In the genomic region with DNA sequence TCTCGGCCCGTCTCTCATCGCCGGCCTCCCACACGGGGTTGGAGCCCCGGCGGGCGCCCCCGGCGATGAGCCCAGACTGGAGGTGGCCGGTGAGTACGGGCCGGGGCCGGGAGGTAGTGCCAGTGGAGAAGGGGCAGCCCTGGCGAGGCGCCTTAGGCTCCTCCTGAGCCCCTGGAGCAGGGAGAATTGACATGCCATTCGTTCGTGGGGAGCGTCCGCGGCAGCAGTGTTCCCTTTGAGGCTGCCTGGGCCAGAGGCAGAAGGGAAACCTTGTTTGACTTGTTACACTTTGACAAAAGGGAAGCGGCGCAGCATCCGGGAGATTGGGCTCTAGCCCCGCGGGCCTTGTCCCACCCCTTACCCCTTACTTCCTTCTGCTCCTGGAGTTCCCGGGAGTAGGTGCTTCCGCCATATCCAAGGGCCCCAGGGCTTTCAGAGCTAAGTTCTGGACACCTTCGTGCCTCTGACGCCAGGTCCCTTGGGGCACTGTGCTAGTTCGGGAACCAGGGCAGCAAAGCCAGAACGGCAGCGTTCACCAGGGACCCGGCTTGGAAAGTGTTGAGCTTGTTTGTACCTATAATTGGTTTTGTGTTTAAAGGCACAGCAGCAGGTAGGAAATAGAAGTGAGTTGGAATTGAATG, we compare ENCODE assay signal across 8 mouse cellular contexts. TPM values are rescaled to one million over a fixed set of nuclear protein-coding genes. Genes with fewer than 3 reads are reported as not detected.
DNase-seq lines count a peak whose midpoint lies in the region; ATAC-seq and TF ChIP-seq lines count a peak whose summit lies in the region.

No protein-coding gene starts in this region.

- DNase-seq in ES-E14 (ENCODE audit: low read depth, low spot score): no peak
- DNase-seq in adrenal gland, postnatal 14 days: peak; percentile 85
- peak; percentile 47 for DNase-seq in forebrain, embryonic 10.5 days (ENCODE audit: extremely low spot score, low spot score)
- peak; percentile 50 to 68 for DNase-seq in heart, postnatal 10 days
- DNase-seq in kidney, postnatal 4 days: peak; percentile 53 to 68
- peak; percentile 37 for DNase-seq in lung, postnatal 25 days (ENCODE audit: low spot score)
- DNase-seq in retina, embryonic 14.5 days (ENCODE audit: low spot score): peak; percentile 38

- H3K27ac ChIP-seq in ES-E14 (ENCODE audit: insufficient read depth, low read depth, low read length, poor library complexity, severe bottlenecking): peak overlapping the region; percentile 98
- peak overlapping the region; percentile 100 for H3K27ac ChIP-seq in forebrain, embryonic 10.5 days

- in situ Hi-C loops in ES-E14 (cut with MboI; ENCODE audit: low sequenced_read_pairs in 2 of 2, unreplicated experiment in 2 of 2): no loop called here

- no peak for ATAC-seq in inflammation-experienced regulatory T-cells, adult 6 months

- H3K4me3 ChIP-seq in ES-E14 (ENCODE audit: insufficient read depth in 1 of 2, low read depth in 1 of 2, low read length in 2 of 2, poor library complexity in 1 of 2, severe bottlenecking in 1 of 2): peak overlapping the region; percentile 89 to 97
- peak overlapping the region; percentile 94 for H3K4me3 ChIP-seq in forebrain, embryonic 10.5 days

- H3K36me3 ChIP-seq in ES-E14 (ENCODE audit: control insufficient read depth, insufficient read depth, low read length, poor library complexity, severe bottlenecking): peaks cover 10% of the 10 kb centered on the region; the same call in 1 of the 2 replicates
- H3K36me3 ChIP-seq in forebrain, embryonic 10.5 days (replicated peaks): peaks cover 36% of the 10 kb centered on the region

- H3K4me1 ChIP-seq in ES-E14 (ENCODE audit: control insufficient read depth in 2 of 2, insufficient read depth in 2 of 2, low read length in 2 of 2, poor library complexity in 1 of 2): peaks cover 2 to 3% of the 10 kb centered on the region in 2 experiments; a peak in 2 of 4 replicates
- peaks cover 27% of the 10 kb centered on the region for H3K4me1 ChIP-seq in forebrain, embryonic 10.5 days

- peak overlapping the region; percentile 98 for H3K9ac ChIP-seq in ES-E14 (ENCODE audit: insufficient read depth, low read depth, low read length, poor library complexity, severe bottlenecking)

- no peaks in the 10 kb centered on the region for H3K27me3 ChIP-seq in forebrain, embryonic 10.5 days (ENCODE audit: poor library complexity, severe bottlenecking)

- intact Hi-C loops in heart, postnatal 10 days (cut with DNase I): loop anchor here (1.0 to 10.0 kb wide), 5 partner anchors 19 to 903 kb away; partner anchors contain the start of genes Arpc4, Ogg1, Tatdn2 and Thumpd3

- no peaks in the 10 kb centered on the region for H3K9me3 ChIP-seq in ES-E14 (ENCODE audit: control insufficient read depth, insufficient read depth, low read depth, low read length)
- no peaks in the 10 kb centered on the region for H3K9me3 ChIP-seq in forebrain, embryonic 10.5 days

- under 1% methylated on average over 34 of the region's 34 CpGs for WGBS in forebrain, embryonic 10.5 days

TF ChIP-seq in ES-E14, 5 proteins besides CTCF, POLR2A, EP300 and RAD21:
- 0 out of 2 replicates have a peak, but pooled peaks have one; percentile 4 for TF ChIP-seq MAFK (IDR thresholded peaks at IDR 0.05; ENCODE audit: insufficient read depth, low read depth, low read length)
- no peak for TF ChIP-seq HCFC1 (IDR thresholded peaks at IDR 0.05; ENCODE audit: borderline replicate concordance, insufficient read depth, low read length)

RNA-seq across cellular contexts. Expression of gene Brpf1, which starts 0.7 kb away (rescaled TPM):
- 38.8 and 43.1 TPM in 2 replicates for total RNA-seq in ES-E14 (2012; rRNA removed)
- total RNA-seq in adrenal gland, postnatal 14 days (2021): 32.3 and 36.7 TPM in 2 replicates
- polyA plus RNA-seq in forebrain, embryonic 10.5 days (2016; fragmentation: Nextera tagmentation; extraction: Ambion mirVana): 26.1 and 26.7 TPM in 2 replicates
- total RNA-seq in heart, postnatal 10 days (2021): 10 to 100 TPM; 20.1 to 21.8 TPM
- 10 to 100 TPM in 2 of 3 experiments, 1 to 10 TPM in 1; 9.2 to 15.3 (median 13.7) TPM for polyA plus RNA-seq in inflammation-experienced regulatory T-cells, adult 6 months (2017; shearing (Covaris generic))

RNA-seq across cellular contexts. Expression of gene Ogg1, which starts 19.2 kb away (rescaled TPM):
- total RNA-seq in ES-E14 (2012; rRNA removed): 11.9 and 13.0 TPM in 2 replicates
- total RNA-seq in adrenal gland, postnatal 14 days (2021): 11.3 and 11.8 TPM in 2 replicates
- polyA plus RNA-seq in forebrain, embryonic 10.5 days (2016; fragmentation: Nextera tagmentation; extraction: Ambion mirVana): 18.3 and 18.8 TPM in 2 replicates
- 1 to 10 TPM; 7.1 to 7.2 TPM for total RNA-seq in heart, postnatal 10 days (2021)
- 10 to 100 TPM; 12.7 to 23.8 (median 20.9) TPM for polyA plus RNA-seq in inflammation-experienced regulatory T-cells, adult 6 months (2017; shearing (Covaris generic))

RNA-seq across cellular contexts. Expression of gene Cpne9, which starts 25.5 kb away (rescaled TPM):
- total RNA-seq in ES-E14 (2012; rRNA removed): 1.7 and 2.9 TPM in 2 replicates
- 0.70 and 1.3 TPM in 2 replicates for total RNA-seq in adrenal gland, postnatal 14 days (2021)
- 0.05 and 0.09 TPM in 2 replicates for polyA plus RNA-seq in forebrain, embryonic 10.5 days (2016; fragmentation: Nextera tagmentation; extraction: Ambion mirVana)
- total RNA-seq in heart, postnatal 10 days (2021): not detected
- polyA plus RNA-seq in inflammation-experienced regulatory T-cells, adult 6 months (2017; shearing (Covaris generic)): under 1 TPM in 2 of 3 experiments, not detected in 1; 0.21 to 0.22 TPM

RNA-seq across cellular contexts. Expression of gene Camk1, which starts 36.2 kb away (rescaled TPM):
- total RNA-seq in ES-E14 (2012; rRNA removed): 8.5 and 9.4 TPM in 2 replicates
- 46.4 and 49.3 TPM in 2 replicates for total RNA-seq in adrenal gland, postnatal 14 days (2021)
- polyA plus RNA-seq in forebrain, embryonic 10.5 days (2016; fragmentation: Nextera tagmentation; extraction: Ambion mirVana): 33.8 and 37.4 TPM in 2 replicates
- total RNA-seq in heart, postnatal 10 days (2021): 10 to 100 TPM; 67.2 to 76.7 TPM
- polyA plus RNA-seq in inflammation-experienced regulatory T-cells, adult 6 months (2017; shearing (Covaris generic)): 1 to 10 TPM; 1.3 to 2.6 (median 2.2) TPM
